Comparison of ENCODE assay signal across 11 mouse cellular contexts in the genomic region with DNA sequence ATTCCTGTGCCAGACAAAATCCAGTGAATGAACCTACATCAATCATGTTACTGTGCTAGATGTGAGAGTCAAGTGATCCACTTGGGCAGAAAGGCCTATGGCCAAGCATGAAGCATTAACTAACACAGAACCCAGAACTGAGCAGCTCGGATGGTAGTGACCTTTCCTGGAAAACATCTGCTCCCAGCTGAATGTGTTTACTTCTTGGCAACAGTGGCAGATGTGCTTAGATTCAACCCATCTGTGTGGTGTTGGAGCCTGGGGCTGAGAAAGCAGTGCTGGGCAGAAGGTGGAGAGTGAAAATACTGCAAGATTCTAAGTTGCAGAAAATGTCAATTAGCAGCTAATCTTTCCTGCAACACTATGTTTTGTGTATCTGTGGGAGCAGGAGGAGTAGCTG.
DNase-seq lines count a peak whose midpoint lies in the region; ATAC-seq and TF ChIP-seq lines count a peak whose summit lies in the region.
"Had no signal": no experiment of that assay in that cellular context is flagged by ENCODE, and none has a peak within 500 bp of the region (broad histone marks: within the 10 kb centered on the region; RNA-seq: fewer than 3 reads in every experiment).

No protein-coding gene starts in this region.

- no peak overlapping the region for H3K4me2 ChIP-seq in stomach, embryonic 14.5 days (replicated peaks; ENCODE audit: low read depth, low read length)
- no peak overlapping the region for H3K4me2 ChIP-seq in stomach, postnatal 0 days (replicated peaks; ENCODE audit: low read depth)
- H3K4me2 ChIP-seq in forebrain, embryonic 11.5 days (ENCODE audit: low read depth, low read length, severe bottlenecking), result no peak overlapping the region
- H3K4me2 ChIP-seq in limb, embryonic 11.5 days (ENCODE audit: low read depth, severe bottlenecking), result no peak overlapping the region
- no peak overlapping the region for H3K4me2 ChIP-seq in heart, embryonic 12.5 days
- H3K4me2 ChIP-seq: embryonic facial prominence, embryonic 13.5 days; liver, embryonic 13.5 days had no signal

- H3K36me3 ChIP-seq in stomach, embryonic 14.5 days (ENCODE audit: control insufficient read depth, insufficient read depth, low read length), result no peaks in the 10 kb centered on the region
- H3K36me3 ChIP-seq in stomach, postnatal 0 days (ENCODE audit: control insufficient read depth, insufficient read depth, low read length), result no peaks in the 10 kb centered on the region
- no peaks in the 10 kb centered on the region for H3K36me3 ChIP-seq in forebrain, embryonic 11.5 days (ENCODE audit: control insufficient read depth, insufficient read depth, low read length)
- H3K36me3 ChIP-seq in limb, embryonic 11.5 days (ENCODE audit: control insufficient read depth, insufficient read depth, low read length), result no peaks in the 10 kb centered on the region
- H3K36me3 ChIP-seq in heart, embryonic 12.5 days, result no peaks in the 10 kb centered on the region
- H3K36me3 ChIP-seq: embryonic facial prominence, embryonic 13.5 days; liver, embryonic 13.5 days had no signal

- H3K27me3 ChIP-seq in stomach, embryonic 14.5 days (ENCODE audit: control insufficient read depth, insufficient read depth, low read length), result no peaks in the 10 kb centered on the region
- no peaks in the 10 kb centered on the region for H3K27me3 ChIP-seq in stomach, postnatal 0 days (ENCODE audit: control insufficient read depth, insufficient read depth, low read length)
- no peaks in the 10 kb centered on the region for H3K27me3 ChIP-seq in forebrain, embryonic 11.5 days (ENCODE audit: control insufficient read depth, insufficient read depth, low read length)
- no peaks in the 10 kb centered on the region for H3K27me3 ChIP-seq in limb, embryonic 11.5 days (ENCODE audit: control insufficient read depth, insufficient read depth, low read length)
- no peaks in the 10 kb centered on the region for H3K27me3 ChIP-seq in heart, embryonic 12.5 days (replicated peaks)
- H3K27me3 ChIP-seq: embryonic facial prominence, embryonic 13.5 days; liver, embryonic 13.5 days had no signal

- no peak overlapping the region for H3K27ac ChIP-seq in stomach, embryonic 14.5 days (ENCODE audit: low read length)
- H3K27ac ChIP-seq in stomach, postnatal 0 days (replicated peaks), result no peak overlapping the region
- no peak overlapping the region for H3K27ac ChIP-seq in forebrain, embryonic 11.5 days (ENCODE audit: low read depth, low read length)
- H3K27ac ChIP-seq in limb, embryonic 11.5 days (replicated peaks; ENCODE audit: low read depth, low read length), result no peak overlapping the region
- no peak overlapping the region for H3K27ac ChIP-seq in heart, embryonic 12.5 days (ENCODE audit: poor library complexity, severe bottlenecking)
- H3K27ac ChIP-seq: embryonic facial prominence, embryonic 13.5 days; liver, embryonic 13.5 days had no signal

- ATAC-seq in stomach, embryonic 14.5 days (ENCODE audit: insufficient number of reproducible peaks, insufficient read depth, low FRiP score, low read depth), result peak; percentile 56; the same call in 1 of the 2 replicates
- no peak for ATAC-seq in stomach, postnatal 0 days (ENCODE audit: low FRiP score, low TSS enrichment)
- peak; percentile 33; the same call in 1 of the 2 replicates for ATAC-seq in forebrain, embryonic 11.5 days (replicated peaks; ENCODE audit: low FRiP score)
- 0 out of 2 replicates have a peak, but pooled peaks have one; percentile 6 for ATAC-seq in limb, embryonic 11.5 days (ENCODE audit: insufficient number of reproducible peaks, low FRiP score, low TSS enrichment, low read depth)
- ATAC-seq in heart, embryonic 12.5 days (ENCODE audit: insufficient number of reproducible peaks, low FRiP score), result no peak

- TF ChIP-seq EP300 in stomach, postnatal 0 days (optimal IDR thresholded peaks at IDR 0.05), result no peak

- H3K9ac ChIP-seq in stomach, embryonic 14.5 days (replicated peaks; ENCODE audit: low read depth, low read length), result no peak overlapping the region
- no peak overlapping the region for H3K9ac ChIP-seq in stomach, postnatal 0 days (ENCODE audit: low read length)
- H3K9ac ChIP-seq in forebrain, embryonic 11.5 days (ENCODE audit: low read length), result no peak overlapping the region
- H3K9ac ChIP-seq in limb, embryonic 11.5 days (ENCODE audit: low read length), result no peak overlapping the region
- no peak overlapping the region for H3K9ac ChIP-seq in heart, embryonic 12.5 days
- H3K9ac ChIP-seq: embryonic facial prominence, embryonic 13.5 days; liver, embryonic 13.5 days had no signal

- WGBS in stomach, embryonic 14.5 days, result 21% methylated on average over 1 of the region's 1 CpGs
- WGBS in stomach, postnatal 0 days, result 35% methylated on average over 1 of the region's 1 CpGs
- WGBS in forebrain, embryonic 11.5 days, result 47% methylated on average over 1 of the region's 1 CpGs
- 14% methylated on average over 1 of the region's 1 CpGs for WGBS in limb, embryonic 11.5 days
- 60% methylated on average over 1 of the region's 1 CpGs for WGBS in heart, embryonic 12.5 days

- H3K9me3 ChIP-seq in stomach, embryonic 14.5 days (ENCODE audit: control insufficient read depth, low read depth, low read length), result no peaks in the 10 kb centered on the region
- H3K9me3 ChIP-seq in stomach, postnatal 0 days (ENCODE audit: control insufficient read depth, low read length), result no peaks in the 10 kb centered on the region
- H3K9me3 ChIP-seq in forebrain, embryonic 11.5 days (ENCODE audit: control insufficient read depth, low read length), result no peaks in the 10 kb centered on the region
- no peaks in the 10 kb centered on the region for H3K9me3 ChIP-seq in limb, embryonic 11.5 days (ENCODE audit: control insufficient read depth, low read length)
- H3K9me3 ChIP-seq in heart, embryonic 12.5 days (replicated peaks), result no peaks in the 10 kb centered on the region
- H3K9me3 ChIP-seq: embryonic facial prominence, embryonic 13.5 days; liver, embryonic 13.5 days had no signal

- no peak for TF ChIP-seq CTCF in stomach, postnatal 0 days (IDR thresholded peaks at IDR 0.05; ENCODE audit: low read depth)

- no peak for DNase-seq in stomach, postnatal 0 days (ENCODE audit: low spot score)
- no peak for DNase-seq in forebrain, embryonic 11.5 days (ENCODE audit: low spot score)
- peak; percentile 34 for DNase-seq in limb, embryonic 11.5 days (ENCODE audit: low spot score)
- peak; percentile 3 for DNase-seq in yolk sac, embryonic 10.5 days (ENCODE audit: low spot score)
- DNase-seq in adrenal gland, adult 2 months, result no peak
- DNase-seq in ovary, postnatal 14 days (ENCODE audit: low spot score), result no peak
- DNase-seq: gastrocnemius, postnatal 14 days; liver, embryonic 13.5 days had no signal

- no peaks in the 10 kb centered on the region for H3K4me1 ChIP-seq in stomach, embryonic 14.5 days (ENCODE audit: control insufficient read depth, insufficient read depth, low read length)
- no peaks in the 10 kb centered on the region for H3K4me1 ChIP-seq in stomach, postnatal 0 days (replicated peaks; ENCODE audit: control insufficient read depth, insufficient read depth)
- no peaks in the 10 kb centered on the region for H3K4me1 ChIP-seq in forebrain, embryonic 11.5 days (replicated peaks; ENCODE audit: control insufficient read depth, insufficient read depth, low read length)
- H3K4me1 ChIP-seq in limb, embryonic 11.5 days (ENCODE audit: control insufficient read depth, insufficient read depth, low read length), result no peaks in the 10 kb centered on the region
- no peaks in the 10 kb centered on the region for H3K4me1 ChIP-seq in heart, embryonic 12.5 days (replicated peaks)
- H3K4me1 ChIP-seq: liver, embryonic 13.5 days had no signal

- H3K4me3 ChIP-seq in stomach, embryonic 14.5 days (ENCODE audit: low read depth, low read length), result no peak overlapping the region
- no peak overlapping the region for H3K4me3 ChIP-seq in stomach, postnatal 0 days (ENCODE audit: low read depth, low read length)
- no peak overlapping the region for H3K4me3 ChIP-seq in forebrain, embryonic 11.5 days (ENCODE audit: low read depth, low read length)
- no peak overlapping the region for H3K4me3 ChIP-seq in limb, embryonic 11.5 days (ENCODE audit: low read depth, low read length)
- no peak overlapping the region for H3K4me3 ChIP-seq in heart, embryonic 12.5 days
- H3K4me3 ChIP-seq: embryonic facial prominence, embryonic 13.5 days; liver, embryonic 13.5 days had no signal

Comparison
In these comparisons a context has a peak if more than half of its experiments do, and no peak if none do; other contexts are left out.
1. ATAC-seq: peak in stomach, embryonic 14.5 days (single experiment), forebrain, embryonic 11.5 days (single experiment) and limb, embryonic 11.5 days (single experiment); none in stomach, postnatal 0 days (single experiment) and heart, embryonic 12.5 days (single experiment).
2. DNase-seq: peak in limb, embryonic 11.5 days (single experiment) and yolk sac, embryonic 10.5 days (single experiment); none in stomach, postnatal 0 days (single experiment), forebrain, embryonic 11.5 days (single experiment), adrenal gland, adult 2 months (single experiment) and ovary, postnatal 14 days (single experiment).